Mouse (Mus musculus): ENCODE measurements around the gene Abhd13. TPM values are rescaled to one million over a fixed set of nuclear protein-coding genes. Genes with fewer than 3 reads are reported as not detected.

Gene Abhd13
- total RNA-seq, 1 experiment, result 28.5 TPM

DNA sequence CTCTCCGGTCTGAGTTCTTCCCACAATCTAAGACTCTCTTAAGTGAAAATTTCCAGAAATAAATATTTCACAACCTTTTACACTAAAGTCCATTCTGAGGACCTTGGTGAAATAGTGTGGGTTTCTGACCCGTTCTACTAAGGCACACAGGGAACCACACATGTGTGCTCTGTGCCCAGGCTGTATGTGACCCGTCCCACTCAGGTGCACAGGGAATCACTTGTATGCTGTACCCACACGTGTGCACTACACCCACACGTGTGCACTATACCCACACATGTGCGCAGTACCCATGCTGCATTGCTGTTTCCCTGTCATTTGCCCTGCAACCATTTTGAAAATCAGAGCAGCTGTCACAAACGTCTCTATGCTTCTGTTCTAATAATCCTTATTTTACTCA is 41.9 kb upstream of the Abhd13 start:
- no peak for DNase-seq (ENCODE audit: low read depth, low spot score)
- H3K36me3 ChIP-seq (ENCODE audit: control insufficient read depth, insufficient read depth, low read length, poor library complexity, severe bottlenecking), result no peaks in the 10 kb centered on the region
- in situ Hi-C loops (cut with MboI; ENCODE audit: low sequenced_read_pairs in 2 of 2, unreplicated experiment in 2 of 2), result loop anchor here in 1 of 2 experiments (25.0 kb wide), 1 partner anchor 698 kb away; no protein-coding TSS in a partner anchor
- no peak overlapping the region for H3K9ac ChIP-seq (ENCODE audit: insufficient read depth, low read depth, low read length, poor library complexity, severe bottlenecking)
- H3K9me3 ChIP-seq (ENCODE audit: control insufficient read depth, insufficient read depth, low read depth, low read length), result no peaks in the 10 kb centered on the region
- no peak overlapping the region for H3K27ac ChIP-seq (ENCODE audit: insufficient read depth, low read depth, low read length, poor library complexity, severe bottlenecking)
- no peak for TF ChIP-seq CHD2 (IDR thresholded peaks at IDR 0.05; ENCODE audit: low read depth, low read length)
- TF ChIP-seq ZC3H11A (IDR thresholded peaks at IDR 0.05; ENCODE audit: borderline replicate concordance, low read depth, low read length), result no peak
- no peak for TF ChIP-seq HCFC1 (IDR thresholded peaks at IDR 0.05; ENCODE audit: borderline replicate concordance, insufficient read depth, low read length)
- no peak for TF ChIP-seq MAFK (IDR thresholded peaks at IDR 0.05; ENCODE audit: insufficient read depth, low read depth, low read length)
- H3K4me3 ChIP-seq (ENCODE audit: insufficient read depth in 1 of 2, low read depth in 1 of 2, low read length in 2 of 2, poor library complexity in 1 of 2, severe bottlenecking in 1 of 2), result no peak overlapping the region
- no peaks in the 10 kb centered on the region; a peak in 1 of 4 replicates for H3K4me1 ChIP-seq (ENCODE audit: control insufficient read depth in 2 of 2, insufficient read depth in 2 of 2, low read length in 2 of 2, poor library complexity in 1 of 2)

GRCm38 (mm10) chr8:9949134-9949890 is 28.2 kb upstream of the Abhd13 start:
- no peaks in the 10 kb centered on the region for H3K9me3 ChIP-seq (ENCODE audit: control insufficient read depth, insufficient read depth, low read depth, low read length)
- in situ Hi-C loops (cut with MboI; ENCODE audit: low sequenced_read_pairs in 2 of 2, unreplicated experiment in 2 of 2), result loop anchor here in 1 of 2 experiments (25.0 kb wide), 1 partner anchor 712 kb away; no protein-coding TSS in a partner anchor
- TF ChIP-seq ZNF384 (IDR thresholded peaks at IDR 0.05; ENCODE audit: low read depth, low read length), result no peak
- TF ChIP-seq ZC3H11A (IDR thresholded peaks at IDR 0.05; ENCODE audit: borderline replicate concordance, low read depth, low read length), result no peak
- TF ChIP-seq HCFC1 (IDR thresholded peaks at IDR 0.05; ENCODE audit: borderline replicate concordance, insufficient read depth, low read length), result no peak
- TF ChIP-seq MAFK (IDR thresholded peaks at IDR 0.05; ENCODE audit: insufficient read depth, low read depth, low read length), result no peak
- TF ChIP-seq CHD2 (IDR thresholded peaks at IDR 0.05; ENCODE audit: low read depth, low read length), result no peak
- H3K36me3 ChIP-seq (ENCODE audit: control insufficient read depth, insufficient read depth, low read length, poor library complexity, severe bottlenecking), result no peaks in the 10 kb centered on the region
- no peak overlapping the region for H3K9ac ChIP-seq (ENCODE audit: insufficient read depth, low read depth, low read length, poor library complexity, severe bottlenecking)
- DNase-seq (ENCODE audit: low read depth, low spot score), result no peak
- no peak overlapping the region for H3K4me3 ChIP-seq (ENCODE audit: insufficient read depth in 1 of 2, low read depth in 1 of 2, low read length in 2 of 2, poor library complexity in 1 of 2, severe bottlenecking in 1 of 2)
- H3K27ac ChIP-seq (ENCODE audit: insufficient read depth, low read depth, low read length, poor library complexity, severe bottlenecking), result no peak overlapping the region
- H3K4me1 ChIP-seq (ENCODE audit: control insufficient read depth in 2 of 2, insufficient read depth in 2 of 2, low read length in 2 of 2, poor library complexity in 1 of 2), result no peaks in the 10 kb centered on the region

GRCm38 (mm10) chr8:9958338-9958737 is 19.2 kb upstream of the Abhd13 start:
- Histone ChIP-seq H3K36me3 (ENCODE audit: control insufficient read depth, insufficient read depth, low read length, poor library complexity, severe bottlenecking) (no peaks in the 10 kb centered on the region), H3K9ac (ENCODE audit: insufficient read depth, low read depth, low read length, poor library complexity, severe bottlenecking) (no peak overlapping the region), H3K4me1 (ENCODE audit: control insufficient read depth in 2 of 2, insufficient read depth in 2 of 2, low read length in 2 of 2, poor library complexity in 1 of 2) (no peaks in the 10 kb centered on the region), H3K27ac (ENCODE audit: insufficient read depth, low read depth, low read length, poor library complexity, severe bottlenecking) (no peak overlapping the region), H3K4me3 (ENCODE audit: insufficient read depth in 1 of 2, low read depth in 1 of 2, low read length in 2 of 2, poor library complexity in 1 of 2, severe bottlenecking in 1 of 2) (no peak overlapping the region), H3K9me3 (ENCODE audit: control insufficient read depth, insufficient read depth, low read depth, low read length) (no peaks in the 10 kb centered on the region)
- in situ Hi-C loops (cut with MboI; ENCODE audit: low sequenced_read_pairs in 2 of 2, unreplicated experiment in 2 of 2), result no loop called here
- DNase-seq (ENCODE audit: low read depth, low spot score), result no peak
- TF ChIP-seq MAFK (IDR thresholded peaks at IDR 0.05; ENCODE audit: insufficient read depth, low read depth, low read length) (no peak), HCFC1 (IDR thresholded peaks at IDR 0.05; ENCODE audit: borderline replicate concordance, insufficient read depth, low read length) (no peak), CHD2 (IDR thresholded peaks at IDR 0.05; ENCODE audit: low read depth, low read length) (no peak), ZNF384 (IDR thresholded peaks at IDR 0.05; ENCODE audit: low read depth, low read length) (no peak), ZC3H11A (IDR thresholded peaks at IDR 0.05; ENCODE audit: borderline replicate concordance, low read depth, low read length) (no peak)

DNA sequence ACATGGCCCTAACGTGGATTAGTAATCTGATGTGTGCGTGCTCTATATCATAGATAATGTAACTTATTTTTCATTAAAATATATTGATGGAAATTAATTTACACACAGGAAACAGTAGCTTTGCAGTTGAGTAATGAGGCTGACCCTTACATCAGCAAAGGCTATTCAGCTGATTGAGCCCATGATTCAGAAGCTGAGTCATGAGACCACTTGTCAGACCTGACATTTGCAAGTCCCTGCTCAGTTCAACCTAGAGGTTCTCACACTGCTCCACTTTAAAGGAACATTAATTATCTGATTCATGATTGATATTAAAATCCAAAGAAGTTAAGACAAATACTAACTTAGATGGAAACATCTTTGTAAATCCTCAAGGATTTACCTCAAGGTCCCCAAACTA is 17.6 kb upstream of the Abhd13 start:
- Histone ChIP-seq H3K4me3 (ENCODE audit: insufficient read depth in 1 of 2, low read depth in 1 of 2, low read length in 2 of 2, poor library complexity in 1 of 2, severe bottlenecking in 1 of 2) (no peak overlapping the region), H3K36me3 (ENCODE audit: control insufficient read depth, insufficient read depth, low read length, poor library complexity, severe bottlenecking) (no peaks in the 10 kb centered on the region), H3K9me3 (ENCODE audit: control insufficient read depth, insufficient read depth, low read depth, low read length) (no peaks in the 10 kb centered on the region), H3K4me1 (ENCODE audit: control insufficient read depth in 2 of 2, insufficient read depth in 2 of 2, low read length in 2 of 2, poor library complexity in 1 of 2) (no peaks in the 10 kb centered on the region), H3K9ac (ENCODE audit: insufficient read depth, low read depth, low read length, poor library complexity, severe bottlenecking) (no peak overlapping the region), H3K27ac (ENCODE audit: insufficient read depth, low read depth, low read length, poor library complexity, severe bottlenecking) (no peak overlapping the region)
- in situ Hi-C loops (cut with MboI; ENCODE audit: low sequenced_read_pairs in 2 of 2, unreplicated experiment in 2 of 2), result no loop called here
- no peak for DNase-seq (ENCODE audit: low read depth, low spot score)
- TF ChIP-seq MAFK (IDR thresholded peaks at IDR 0.05; ENCODE audit: insufficient read depth, low read depth, low read length), result no peak

DNA sequence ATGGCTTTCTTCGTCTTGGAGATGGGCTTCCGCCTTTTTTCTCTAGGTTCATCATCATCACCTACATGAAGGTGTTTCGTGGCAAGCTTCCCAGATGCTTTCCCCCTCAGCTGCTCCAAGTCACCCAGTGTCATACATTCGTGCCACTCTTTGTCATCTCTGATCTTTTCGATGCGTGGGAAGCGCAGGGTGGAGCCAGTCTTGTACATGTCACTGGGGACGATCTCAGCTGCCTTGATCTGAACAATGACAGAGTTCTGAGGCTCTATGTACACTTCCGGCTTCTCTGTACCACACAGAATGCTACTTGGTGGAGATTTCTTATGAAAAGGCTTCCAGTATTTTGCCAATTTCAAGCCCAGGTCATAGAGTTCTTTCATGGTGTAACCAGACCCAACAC is 5.6 kb upstream of the Abhd13 start:
- Histone ChIP-seq H3K4me3 (ENCODE audit: insufficient read depth in 1 of 2, low read depth in 1 of 2, low read length in 2 of 2, poor library complexity in 1 of 2, severe bottlenecking in 1 of 2) (no peak overlapping the region), H3K4me1 (ENCODE audit: control insufficient read depth in 2 of 2, insufficient read depth in 2 of 2, low read length in 2 of 2, poor library complexity in 1 of 2) (no peaks in the 10 kb centered on the region), H3K9me3 (ENCODE audit: control insufficient read depth, insufficient read depth, low read depth, low read length) (no peaks in the 10 kb centered on the region), H3K27ac (ENCODE audit: insufficient read depth, low read depth, low read length, poor library complexity, severe bottlenecking) (no peak overlapping the region), H3K9ac (ENCODE audit: insufficient read depth, low read depth, low read length, poor library complexity, severe bottlenecking) (no peak overlapping the region), H3K36me3 (ENCODE audit: control insufficient read depth, insufficient read depth, low read length, poor library complexity, severe bottlenecking) (peaks cover 9% of the 10 kb centered on the region)
- DNase-seq (ENCODE audit: low read depth, low spot score), result no peak
- no peak for TF ChIP-seq ZNF384 (IDR thresholded peaks at IDR 0.05; ENCODE audit: low read depth, low read length)
- no peak for TF ChIP-seq CHD2 (IDR thresholded peaks at IDR 0.05; ENCODE audit: low read depth, low read length)
- TF ChIP-seq MAFK (IDR thresholded peaks at IDR 0.05; ENCODE audit: insufficient read depth, low read depth, low read length), result no peak
- TF ChIP-seq ZC3H11A (IDR thresholded peaks at IDR 0.05; ENCODE audit: borderline replicate concordance, low read depth, low read length), result no peak
- TF ChIP-seq HCFC1 (IDR thresholded peaks at IDR 0.05; ENCODE audit: borderline replicate concordance, insufficient read depth, low read length), result no peak
- in situ Hi-C loops (cut with MboI; ENCODE audit: low sequenced_read_pairs in 2 of 2, unreplicated experiment in 2 of 2), result no loop called here
